Mouse (Mus musculus) liver, embryonic 14.5 days (tissue): Measurements from ENCODE around the gene Ostf1.

ENCODE experiments used
- CTCF ChIP-seq: IDR thresholded peaks from 2 replicates; pipeline ENCODE4 v1.5.1; 2016; ENCODE audit warnings: antibody characterized with exemption, low read depth, control low read depth
- EP300 ChIP-seq: IDR thresholded peaks from 2 replicates; pipeline ENCODE4 v1.6.1; 2016; ENCODE audit warnings: antibody characterized with exemption, low read depth

GRCm38 (mm10) chr19:18615680-18616240 lies 15.9 kb downstream of the Ostf1 start:
- TF ChIP-seq CTCF (no peak), EP300 (no peak)
